Mouse (Mus musculus): Measurements from ENCODE around the gene Cntln.

Cntln gene

GRCm38 (mm10) chr4:84884111-84884538 lies at the start of gene Cntln:
Gene Cntln (plus strand): TSS chr4:84884309.
- in situ Hi-C loops (cut with MboI, MseI), result loop anchor here (5.0 to 25.0 kb wide), 2 partner anchors 208 to 1472 kb away; partner anchors contain the start of gene Snapc3 (in 1 of the 2)

- in situ Hi-C loops (cut with MboI, MseI), result loop anchor here (10.0 to 25.0 kb wide), 2 partner anchors 250 to 258 kb away; no protein-coding TSS in a partner anchor
Measured at GRCm38 (mm10) chr4:84836979-84837378, 47.1 kb upstream of the Cntln start.

- in situ Hi-C loops (cut with MboI, MseI), result loop anchor here (10.0 to 25.0 kb wide), 2 partner anchors 249 to 256 kb away; no protein-coding TSS in a partner anchor
Measured at GRCm38 (mm10) chr4:84838545-84838944, 45.6 kb upstream of the Cntln start.

- in situ Hi-C loops (cut with MboI, MseI), result loop anchor here (10.0 to 25.0 kb wide), 2 partner anchors 248 to 255 kb away; no protein-coding TSS in a partner anchor
Measured at GRCm38 (mm10) chr4:84839466-84839865, 44.6 kb upstream of the Cntln start.

GRCm38 (mm10) chr4:84857588-84857987 lies 26.5 kb upstream of the Cntln start:
- in situ Hi-C loops (cut with MboI, MseI), result no loop called here

DNA sequence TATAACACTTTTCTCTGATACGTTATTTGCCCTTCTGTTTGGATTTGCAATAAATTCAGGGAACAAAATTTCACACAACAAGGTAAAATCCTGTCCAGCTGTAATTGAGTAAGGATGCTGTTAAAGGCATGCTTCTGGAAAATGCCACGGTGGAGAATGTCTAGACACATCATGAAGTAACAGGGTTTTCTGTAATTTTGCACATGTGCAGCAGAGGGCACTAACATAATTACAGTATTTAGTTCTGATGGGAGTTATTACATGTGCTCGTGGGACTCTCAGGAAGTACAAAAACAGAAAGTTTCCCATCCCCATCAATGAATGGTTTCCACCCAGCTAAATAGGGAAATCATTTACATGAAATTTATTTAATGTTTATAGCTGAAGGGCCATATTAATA lies 7.8 kb upstream of the Cntln start:
- in situ Hi-C loops (cut with MboI, MseI), result loop anchor here in 1 of 2 experiments (10.0 to 25.0 kb wide), 2 partner anchors 218 to 1464 kb away; partner anchors contain the start of gene Snapc3

- in situ Hi-C loops (cut with MboI, MseI), result loop anchor here (5.0 to 25.0 kb wide), 2 partner anchors 209 to 1471 kb away; partner anchors contain the start of gene Snapc3 (in 1 of the 2)
Measured at GRCm38 (mm10) chr4:84883646-84884045, 463 bp upstream of the Cntln start.

GRCm38 (mm10) chr4:84884539-84885270 lies 596 bp downstream of the Cntln start:
- in situ Hi-C loops (cut with MboI, MseI), result loop anchor here (5.0 to 25.0 kb wide), 2 partner anchors 208 to 1472 kb away; partner anchors contain the start of gene Snapc3 (in 1 of the 2)

DNA sequence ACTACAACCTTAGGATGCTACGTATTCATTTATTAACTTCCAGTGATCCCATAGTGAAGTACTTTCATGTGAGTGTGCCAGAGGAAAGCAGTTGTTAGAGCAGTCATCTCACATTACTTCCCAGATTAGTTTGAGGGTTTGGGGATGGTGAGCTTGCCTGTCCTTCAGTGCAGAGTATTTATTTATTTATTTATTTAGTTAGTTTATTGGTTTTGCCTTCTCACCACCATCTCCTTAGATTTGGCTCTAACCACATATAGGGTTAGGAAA lies 1.1 kb downstream of the Cntln start:
- in situ Hi-C loops (cut with MboI, MseI), result loop anchor here in 1 of 2 experiments (25.0 kb wide), 1 partner anchor 1473 kb away; the partner anchor contains the start of gene Snapc3

- in situ Hi-C loops (cut with MboI, MseI), result loop anchor here in 1 of 2 experiments (10.0 kb wide), 1 partner anchor 1246 kb away; no protein-coding TSS in a partner anchor
Measured at GRCm38 (mm10) chr4:84918393-84918792, 34.3 kb downstream of the Cntln start.

DNA sequence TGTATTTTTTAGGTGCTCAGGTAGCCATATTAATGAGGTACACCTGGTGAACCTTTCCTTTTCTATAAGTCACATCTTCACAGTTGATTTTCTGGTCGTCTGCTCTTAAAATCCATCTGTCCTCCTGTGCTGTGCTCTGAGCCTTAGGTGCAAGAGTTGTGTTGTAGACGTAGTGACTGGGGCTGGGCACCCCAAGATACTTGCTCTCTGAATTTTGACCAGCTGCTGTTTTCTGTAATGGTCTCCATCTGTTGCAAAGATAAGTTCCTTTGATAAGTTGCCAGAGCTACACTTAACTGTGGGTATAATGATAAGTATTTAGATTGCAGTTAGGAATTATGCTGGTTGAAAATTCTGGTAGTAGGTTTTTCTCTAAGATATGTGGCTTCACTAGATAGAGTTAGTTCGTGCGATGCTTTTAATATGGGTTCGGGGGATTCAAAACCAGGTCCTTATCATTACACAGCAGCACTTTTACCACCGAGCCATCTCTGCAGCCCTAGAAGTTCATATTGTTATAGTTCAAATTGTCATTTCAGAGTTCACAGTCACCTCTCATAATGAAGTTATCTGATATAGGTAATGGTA lies 50.3 kb downstream of the Cntln start:
- in situ Hi-C loops (cut with MboI, MseI), result no loop called here

DNA sequence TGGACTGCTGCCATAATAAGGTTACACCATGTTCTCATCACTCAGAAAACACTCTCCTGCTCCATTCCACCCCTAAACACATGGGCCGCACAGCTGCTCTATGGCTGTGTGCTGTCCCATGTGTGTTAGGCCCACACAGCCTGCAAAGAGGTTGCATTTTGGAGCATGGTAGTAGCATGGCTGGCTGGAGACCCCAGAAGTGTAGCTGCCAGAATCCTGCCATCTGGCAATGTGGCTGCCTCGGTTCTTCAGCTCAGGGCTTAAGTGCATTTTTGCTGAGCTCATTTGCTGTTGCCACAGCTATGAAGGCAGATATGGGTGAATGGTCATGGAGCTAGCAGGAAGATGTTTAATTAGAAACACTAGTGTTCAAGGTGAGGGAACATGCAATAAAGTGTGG lies 58.0 kb downstream of the Cntln start:
- in situ Hi-C loops (cut with MboI, MseI), result no loop called here

DNA sequence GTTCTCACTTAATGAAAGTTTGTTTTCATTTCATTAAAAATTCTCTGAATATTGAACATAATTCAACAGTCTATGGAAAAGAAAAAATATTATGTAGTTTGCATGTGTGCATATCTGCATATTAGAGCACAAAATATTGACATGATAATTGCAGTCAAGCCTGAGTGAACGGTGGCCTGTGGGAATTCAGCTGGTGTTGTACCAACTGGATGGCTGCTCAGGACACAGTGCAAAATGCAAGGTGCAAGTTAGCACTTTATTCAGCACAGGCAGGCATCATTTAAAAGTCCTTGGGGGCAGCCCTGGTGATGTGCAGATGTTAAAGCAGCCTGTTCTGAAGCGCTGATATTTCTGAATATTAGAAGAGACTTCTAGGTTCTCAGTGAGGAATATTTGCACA lies 58.5 kb downstream of the Cntln start:
- in situ Hi-C loops (cut with MboI, MseI), result no loop called here

DNA sequence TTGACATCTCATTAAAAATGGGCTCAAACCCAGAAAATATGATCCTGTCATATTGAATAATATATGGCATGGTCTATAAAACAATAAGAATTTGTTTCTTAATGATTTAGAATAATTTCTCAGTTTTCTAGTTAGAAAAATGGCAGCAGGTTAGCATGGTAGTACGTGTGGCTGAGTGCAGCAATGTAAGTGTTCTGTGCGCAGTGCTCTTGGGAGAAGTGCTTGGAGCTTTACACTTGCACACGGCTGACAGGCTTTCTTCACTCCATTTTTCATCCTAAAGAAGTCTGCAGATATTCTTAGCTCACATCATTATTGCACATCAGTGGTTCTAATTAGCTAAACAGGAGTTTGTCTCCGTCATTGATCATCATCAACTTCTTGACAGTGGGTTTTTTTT lies 60.0 kb downstream of the Cntln start:
- in situ Hi-C loops (cut with MboI, MseI), result no loop called here

DNA sequence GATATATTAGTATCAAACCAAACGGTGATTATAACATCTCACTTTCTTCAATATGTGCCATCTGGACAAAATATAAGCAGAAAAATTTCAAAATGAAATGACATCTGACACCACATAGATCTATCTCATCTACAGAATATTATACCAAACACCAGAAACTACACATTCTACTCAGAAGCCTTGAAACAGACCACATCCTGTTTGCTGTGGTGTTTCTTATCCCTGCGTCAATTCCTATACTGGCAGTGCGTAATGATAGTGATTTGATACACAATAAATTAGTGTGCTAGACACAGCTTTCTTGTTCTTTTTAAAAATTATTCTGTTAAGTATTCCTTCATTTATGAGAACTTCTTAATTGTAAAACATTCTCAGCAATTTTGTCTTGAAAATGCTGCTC lies 62.3 kb downstream of the Cntln start:
- in situ Hi-C loops (cut with MboI, MseI), result no loop called here

- in situ Hi-C loops (cut with MboI, MseI), result no loop called here
Measured at GRCm38 (mm10) chr4:84976875-84977646, 93.0 kb downstream of the Cntln start.

- in situ Hi-C loops (cut with MboI, MseI), result no loop called here
Measured at GRCm38 (mm10) chr4:84995520-84996348, 111.6 kb downstream of the Cntln start.

GRCm38 (mm10) chr4:85005581-85005980 lies 121.5 kb downstream of the Cntln start:
- in situ Hi-C loops (cut with MboI, MseI), result no loop called here

GRCm38 (mm10) chr4:85006789-85007188 lies 122.7 kb downstream of the Cntln start:
- in situ Hi-C loops (cut with MboI, MseI), result no loop called here

- in situ Hi-C loops (cut with MboI, MseI), result no loop called here
Measured at GRCm38 (mm10) chr4:85010846-85011245, 126.7 kb downstream of the Cntln start.

DNA sequence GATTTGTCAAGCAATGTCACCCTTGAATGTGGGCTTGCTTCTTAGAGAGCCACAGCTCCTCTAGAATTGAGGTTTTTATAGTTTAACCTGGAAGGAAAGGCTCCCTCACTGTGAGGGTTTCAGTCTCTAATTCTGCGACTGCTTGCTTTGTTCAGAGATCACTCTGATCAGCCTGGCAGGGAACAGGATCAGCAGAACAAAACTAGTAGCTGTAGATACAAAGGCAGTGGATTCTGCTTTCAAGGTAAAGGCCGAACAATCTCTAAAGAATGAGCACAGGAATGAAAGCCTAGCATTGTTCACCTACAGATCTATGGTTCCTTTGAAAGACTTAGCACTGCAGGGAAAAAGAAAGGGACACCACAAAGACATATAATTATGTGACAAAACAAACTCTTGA lies 161.6 kb downstream of the Cntln start:
- in situ Hi-C loops (cut with MboI, MseI), result no loop called here

All from T-helper 17 cell (primary cell).